Mouse (Mus musculus) erythroblast, adult 5-6 weeks (primary cell): ENCODE results near the gene Zbtb9. TPM values are rescaled to one million over a fixed set of nuclear protein-coding genes. Genes with fewer than 3 reads are reported as not detected.
"Not testable (repeated sequence)": the region's sequence is repeated elsewhere in the genome, so short reads cannot be mapped to it uniquely, and the experiment has no call there.

Experiments used
- ATAC-seq: replicated peaks from 2 replicates; pipeline ENCODE4 v1.8.0; 2016; ENCODE audit warnings: moderate number of reproducible peaks, mild to moderate bottlenecking, moderate TSS enrichment, inconsistent platforms; ENCODE audit not compliant: poor library complexity, low FRiP score, severe bottlenecking
- total RNA-seq, 2 experiments: library from RNA; stranded (forward) in 1 of 2; stranded (reverse) in 1 of 2; fragments of 150-400 nt in 1 of 2; fragments of 200-764, 138-1000 nt in 1 of 2; gene quantifications; 2 replicates each; pipeline versions ENCODE4 v1.2.3 to v1.2.4; 2015 to 2017; ENCODE audit warnings: low replicate concordance in 2 of 2

Zbtb9 gene
- total RNA-seq, 2 experiments from 2014 or later = 5.3 TPM; not detected in 1

DNA sequence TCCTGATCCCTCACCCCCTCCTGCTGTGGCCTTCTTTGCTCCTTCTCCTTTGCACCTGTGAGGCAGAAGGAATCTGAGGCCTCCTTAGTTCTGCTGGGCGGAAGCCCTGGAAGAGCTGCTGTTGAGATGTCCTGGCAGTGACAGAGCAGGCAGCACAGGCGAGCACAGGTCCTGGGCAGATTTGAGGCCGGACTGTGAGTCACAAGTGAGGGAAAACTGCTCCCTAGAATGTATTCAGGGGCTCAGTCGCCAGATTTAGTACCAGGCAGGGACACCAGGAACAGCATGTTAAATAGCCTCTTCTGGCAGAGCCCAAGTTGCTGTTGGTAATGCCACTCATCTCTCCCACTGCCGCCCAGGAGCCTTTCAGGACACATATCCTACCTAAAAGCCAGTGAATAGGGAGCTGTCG, 4.8 kb upstream of the Zbtb9 start:
- ATAC-seq = no peak

- no peak for ATAC-seq
Observed at GRCm38 (mm10) chr17:26969257-26969656, 3.7 kb upstream of the Zbtb9 start.

DNA sequence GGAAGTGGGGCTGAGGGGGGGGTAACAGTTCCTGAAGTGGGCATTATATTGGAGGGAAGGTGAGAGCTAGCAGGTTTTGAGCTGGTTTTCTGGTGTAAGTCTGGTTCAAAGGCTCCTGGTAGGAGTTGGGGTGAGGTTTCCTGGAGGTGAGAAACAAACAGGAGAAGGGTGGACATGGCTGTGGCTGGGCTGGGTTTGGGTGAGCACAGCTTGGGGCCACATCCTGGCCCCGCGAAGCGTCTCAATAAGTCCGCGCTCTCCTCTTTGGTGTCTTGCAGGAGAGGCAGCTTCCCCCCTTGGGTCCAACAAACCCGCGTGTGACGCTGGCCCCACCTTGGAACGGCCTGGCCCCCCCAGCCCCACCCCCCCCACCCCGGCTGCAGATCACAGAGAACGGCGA, 2.7 kb upstream of the Zbtb9 start:
- ATAC-seq = no peak

DNA sequence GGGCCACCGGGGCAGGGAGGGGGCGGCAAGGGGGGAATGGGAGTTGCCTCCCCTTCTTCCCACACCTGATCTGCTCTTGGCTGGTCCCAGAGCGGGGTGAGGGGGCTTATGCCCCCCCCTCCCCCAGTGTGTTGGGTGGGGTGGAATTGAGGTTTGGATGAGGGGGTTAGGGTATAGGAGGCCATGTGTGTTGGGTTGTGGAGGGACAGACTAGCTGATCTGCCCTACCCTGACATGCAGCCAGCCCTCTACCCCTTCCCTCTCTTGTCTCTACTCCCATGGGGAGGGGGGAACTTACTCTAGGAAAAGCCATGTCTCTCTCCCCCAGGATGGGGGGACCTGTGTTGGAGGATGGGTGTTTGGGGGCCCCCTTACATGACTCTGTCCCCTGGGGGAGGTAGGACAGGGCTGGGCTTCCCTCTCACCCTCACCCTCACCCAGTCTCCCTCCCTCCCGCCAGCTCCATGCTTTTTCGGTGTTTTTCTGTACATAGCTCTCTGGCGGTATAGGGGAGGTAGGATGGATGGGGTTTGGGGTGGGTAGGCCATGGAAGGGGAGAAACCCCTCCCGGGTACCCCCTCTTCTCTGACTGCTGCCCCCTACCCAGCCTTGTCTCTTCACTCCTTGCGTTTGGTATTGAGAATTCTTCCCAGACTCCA, 1.6 kb upstream of the Zbtb9 start:
- no peak for ATAC-seq

DNA sequence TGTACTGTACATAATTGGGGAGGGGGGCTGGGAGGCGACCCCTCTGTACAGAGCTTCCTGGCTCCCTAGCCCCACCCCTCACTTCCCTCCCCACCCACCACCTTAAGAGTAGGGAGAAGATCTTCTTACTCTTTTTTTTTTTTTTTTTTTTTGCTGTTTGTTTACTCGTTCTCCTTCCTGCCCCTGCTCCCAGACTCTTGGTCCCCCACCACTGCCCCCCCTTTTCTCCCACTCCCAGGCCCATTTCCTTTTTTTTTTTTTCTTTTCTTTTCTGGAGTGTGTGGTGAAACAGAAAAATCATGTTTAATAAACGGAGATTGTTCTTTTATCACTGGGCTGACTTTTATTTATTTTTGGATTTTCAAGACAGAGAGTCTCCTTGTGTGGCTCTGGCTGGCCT, 860 bp upstream of the Zbtb9 start:
- no peak for ATAC-seq

GRCm38 (mm10) chr17:26974547-26974946, 1.6 kb downstream of the Zbtb9 start:
- no peak for ATAC-seq

DNA sequence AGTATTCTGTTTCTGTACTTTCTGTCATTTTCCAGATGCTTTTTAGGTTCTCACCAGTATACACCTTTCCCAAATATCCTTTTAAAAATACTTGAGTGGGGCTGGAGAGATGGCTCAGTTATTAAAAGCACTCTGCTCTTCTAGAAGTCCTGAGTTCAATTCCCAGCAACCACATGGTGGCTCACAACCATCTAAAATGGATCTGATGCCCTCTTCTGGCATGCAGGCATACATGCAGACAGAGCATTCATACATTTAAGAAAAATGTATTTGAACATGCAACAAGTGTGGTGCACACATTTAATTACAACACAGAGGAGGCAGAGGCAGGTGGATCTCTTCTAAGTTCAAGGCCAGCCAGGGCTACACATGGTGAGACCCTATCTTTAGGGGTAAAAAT, 2.4 kb downstream of the Zbtb9 start:
- no peak for ATAC-seq

DNA sequence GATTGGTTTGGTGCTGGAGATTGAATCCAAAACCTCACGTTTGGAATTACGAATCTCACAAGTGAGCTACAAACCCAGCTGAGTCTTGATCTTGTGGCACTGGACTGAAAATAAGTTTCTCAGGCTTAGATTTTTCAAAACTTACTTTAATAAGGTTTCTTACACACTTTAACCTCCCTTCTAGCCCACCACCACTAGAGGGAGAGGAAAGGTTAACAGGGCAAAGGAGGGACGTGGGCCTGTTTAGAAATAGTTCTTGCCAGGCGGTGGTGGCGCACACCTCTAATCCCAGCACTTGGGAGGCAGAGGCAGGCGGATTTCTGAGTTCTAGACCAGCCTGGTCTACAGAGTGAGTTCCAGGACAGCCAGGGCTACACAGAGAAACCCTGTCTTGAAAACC, 4.4 kb downstream of the Zbtb9 start:
- ATAC-seq = not testable (repeated sequence)

DNA sequence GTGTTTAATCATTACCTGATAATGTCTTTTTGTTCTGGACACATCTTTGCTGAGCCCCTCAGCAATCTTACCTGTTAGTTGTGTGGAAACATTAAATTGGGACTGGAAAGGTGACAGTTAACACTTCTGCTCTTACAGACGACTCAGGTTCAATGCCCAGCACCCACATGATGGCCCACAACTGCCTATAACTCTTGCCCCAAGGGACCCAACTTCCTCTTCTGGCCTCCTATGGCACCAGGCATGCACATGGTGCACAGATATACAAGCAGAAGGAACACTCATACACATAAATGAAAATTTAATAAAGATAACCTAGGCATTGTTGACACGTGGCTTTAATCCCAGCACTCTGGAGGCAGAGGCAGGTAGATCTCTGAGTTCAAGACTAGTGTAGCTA, 6.5 kb downstream of the Zbtb9 start:
- ATAC-seq = no peak

GRCm38 (mm10) chr17:26981050-26981449, 8.1 kb downstream of the Zbtb9 start:
- ATAC-seq = no peak

DNA sequence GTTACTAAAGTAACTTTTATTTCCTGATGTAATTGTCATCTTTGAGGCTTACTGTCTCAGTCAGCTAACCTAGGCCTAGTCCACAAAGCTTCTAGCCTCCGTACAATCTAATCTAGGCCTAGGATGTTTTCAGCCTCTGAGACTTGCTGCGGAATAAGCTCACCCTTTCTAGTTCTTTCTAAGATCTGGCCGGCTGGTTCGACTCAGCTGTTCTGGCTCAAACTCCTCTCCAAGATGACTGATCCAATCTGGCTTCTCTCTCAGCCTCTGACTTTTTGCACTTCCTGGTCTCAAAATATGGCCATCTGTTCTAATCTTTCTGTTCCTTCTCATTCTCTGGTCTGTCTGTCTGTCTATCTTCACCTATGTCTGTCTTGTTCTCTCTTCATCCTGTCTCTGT, 10.4 kb downstream of the Zbtb9 start:
- ATAC-seq = no peak

DNA sequence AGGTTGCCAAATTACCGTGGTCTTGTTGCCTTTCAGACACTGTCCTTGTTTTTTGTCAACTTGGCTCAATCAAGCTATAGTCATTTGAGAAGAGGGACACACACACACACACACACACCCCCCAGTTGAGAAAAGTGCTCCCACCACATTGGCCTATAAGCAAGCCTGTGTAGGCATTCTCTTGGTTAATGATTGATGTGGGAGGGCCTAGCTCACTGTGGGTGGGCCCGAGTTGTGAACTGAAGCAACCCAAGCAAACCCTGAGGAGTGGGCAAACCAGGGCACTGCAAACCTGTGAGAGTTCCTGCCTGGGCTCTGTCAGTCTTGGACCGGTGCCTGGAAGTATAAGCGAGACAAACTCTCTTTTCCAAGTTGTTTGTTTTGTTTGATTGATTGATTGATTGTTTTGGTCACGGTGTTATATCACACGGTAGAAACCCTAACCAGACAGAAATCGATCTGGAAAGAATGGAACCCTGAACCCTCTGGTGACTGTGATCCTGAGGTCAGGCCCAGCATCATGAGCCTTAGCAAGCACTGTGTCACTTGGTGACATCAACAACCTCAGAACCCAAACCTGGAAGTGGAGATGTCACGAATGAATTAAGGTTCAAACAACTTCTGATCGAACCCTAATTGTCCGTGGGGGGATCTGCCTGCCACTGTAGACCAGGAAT, 12.7 kb downstream of the Zbtb9 start:
- ATAC-seq = no peak

GRCm38 (mm10) chr17:26990521-26990920, 17.6 kb downstream of the Zbtb9 start:
- ATAC-seq = no peak

DNA sequence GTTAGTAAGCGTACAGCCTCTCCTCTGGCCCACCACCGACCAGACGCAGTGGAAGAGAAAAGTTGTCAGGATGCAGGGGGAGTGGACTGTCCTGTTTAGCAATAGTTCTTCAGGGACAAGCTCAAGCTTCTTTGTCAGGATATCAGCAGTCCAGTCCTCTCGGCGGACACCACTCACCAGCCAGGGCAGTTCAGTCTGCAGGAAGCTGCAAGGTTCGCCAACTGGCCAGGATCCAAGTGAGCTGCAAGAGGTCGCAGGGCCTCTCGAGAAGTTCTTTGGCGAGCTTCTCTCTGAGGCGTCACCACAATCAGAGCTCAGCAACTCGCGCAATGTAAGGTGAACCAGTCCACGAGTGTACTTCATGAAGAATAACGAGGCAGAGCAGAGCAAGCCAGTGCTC, 21.4 kb downstream of the Zbtb9 start:
- no peak for ATAC-seq

GRCm38 (mm10) chr17:26995006-26995405, 22.0 kb downstream of the Zbtb9 start:
- no peak for ATAC-seq

DNA sequence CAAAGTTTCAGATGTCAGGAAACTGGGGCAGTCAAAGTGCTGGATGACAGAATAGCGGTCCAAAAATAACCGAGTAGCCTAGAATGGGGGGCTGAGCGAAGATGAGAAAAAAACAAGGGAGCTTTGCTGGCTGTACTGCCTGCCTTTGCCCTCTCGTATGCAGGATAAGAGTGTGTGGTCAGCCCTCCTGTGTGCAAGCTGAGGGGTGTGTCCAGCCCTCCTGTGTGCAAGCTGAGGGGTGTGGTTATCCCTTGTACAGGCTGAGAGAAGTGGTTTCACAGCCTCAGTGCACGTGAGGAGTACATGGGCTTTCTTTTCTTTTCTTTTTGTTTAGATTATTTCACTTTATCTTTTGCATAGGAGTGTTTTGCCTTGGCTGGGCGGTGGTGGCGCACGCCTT, 22.6 kb downstream of the Zbtb9 start:
- no peak for ATAC-seq

DNA sequence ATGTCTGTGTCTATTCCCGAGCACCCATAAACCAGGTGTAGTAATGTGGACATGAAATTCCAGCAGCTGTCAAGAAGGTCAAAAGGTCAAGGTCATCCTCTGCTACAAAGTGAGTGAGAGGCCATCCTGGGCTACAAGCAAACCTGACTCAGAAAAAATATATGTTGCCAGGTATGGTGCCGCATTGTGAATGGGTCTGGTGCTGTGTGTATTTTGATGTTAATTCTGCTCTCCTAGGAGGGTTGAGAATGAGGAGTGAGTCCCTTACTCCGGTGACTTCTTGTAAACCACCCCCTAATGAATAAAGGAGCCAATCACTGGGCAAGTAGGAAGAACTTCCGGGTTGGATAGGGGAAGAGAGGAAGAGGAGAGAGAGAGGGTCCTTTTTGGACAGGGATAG, 24.7 kb downstream of the Zbtb9 start:
- no peak for ATAC-seq

GRCm38 (mm10) chr17:26998283-26998682, 25.3 kb downstream of the Zbtb9 start:
- no peak for ATAC-seq

DNA sequence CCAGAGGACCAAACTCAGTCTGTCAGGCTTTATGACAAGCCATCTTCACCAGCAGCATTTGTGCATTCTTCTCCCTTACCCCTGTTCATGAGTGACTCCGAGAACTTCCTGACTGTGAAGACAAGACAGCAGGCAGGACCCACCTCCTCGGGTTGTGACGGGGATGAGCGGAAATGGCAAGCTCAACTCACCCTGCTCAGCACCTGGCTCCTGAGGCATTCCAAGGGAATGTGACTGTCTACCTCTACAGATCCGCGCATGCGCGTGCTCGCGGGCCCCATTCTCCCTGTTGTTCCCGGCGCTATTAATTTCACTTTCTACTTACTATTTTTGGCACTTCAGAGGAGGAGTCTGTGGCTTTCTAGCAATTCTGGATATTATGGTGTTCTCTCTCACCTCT, 27.0 kb downstream of the Zbtb9 start:
- no peak for ATAC-seq

DNA sequence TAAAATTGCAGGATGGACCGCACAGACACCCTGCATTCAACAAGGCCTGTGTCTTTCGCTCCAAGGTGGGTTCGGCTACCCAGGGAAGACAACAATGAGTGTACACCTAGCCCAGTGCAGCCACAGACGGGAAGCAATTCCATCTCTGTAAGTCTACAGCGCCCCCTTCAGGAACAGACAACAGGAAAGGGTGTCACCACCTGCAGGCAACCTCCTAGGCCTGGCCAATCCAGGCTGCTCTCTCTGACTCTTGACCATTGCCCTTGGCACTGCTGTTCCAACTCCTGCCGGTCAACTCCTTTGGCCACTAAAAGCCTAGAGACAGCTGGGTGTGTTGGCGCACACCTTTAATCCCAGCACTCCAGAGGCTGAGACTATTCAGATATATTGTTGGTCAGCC, 28.2 kb downstream of the Zbtb9 start:
- 0 out of 2 replicates have a peak, but pooled peaks have one; percentile 48 for ATAC-seq

DNA sequence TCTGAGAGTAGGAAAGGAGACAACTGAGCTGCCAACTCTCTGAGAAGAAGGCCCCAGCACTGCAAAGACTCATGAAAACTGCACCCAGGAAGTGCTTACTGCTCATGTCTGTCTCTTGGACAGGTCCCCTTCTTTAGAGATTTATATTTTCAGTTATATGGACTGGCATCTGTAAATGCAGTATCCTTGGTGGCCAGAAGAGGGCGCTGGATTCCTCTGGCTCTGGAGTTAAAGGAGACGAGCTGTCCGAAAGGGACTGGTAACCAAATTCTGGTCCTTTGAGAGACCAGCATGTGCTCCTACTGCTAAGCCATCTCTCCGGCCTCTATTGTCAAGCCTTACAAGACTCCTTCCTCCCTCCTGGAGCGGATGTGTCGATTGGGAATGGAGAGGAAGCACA, 28.9 kb downstream of the Zbtb9 start:
- ATAC-seq = peak; percentile 47

DNA sequence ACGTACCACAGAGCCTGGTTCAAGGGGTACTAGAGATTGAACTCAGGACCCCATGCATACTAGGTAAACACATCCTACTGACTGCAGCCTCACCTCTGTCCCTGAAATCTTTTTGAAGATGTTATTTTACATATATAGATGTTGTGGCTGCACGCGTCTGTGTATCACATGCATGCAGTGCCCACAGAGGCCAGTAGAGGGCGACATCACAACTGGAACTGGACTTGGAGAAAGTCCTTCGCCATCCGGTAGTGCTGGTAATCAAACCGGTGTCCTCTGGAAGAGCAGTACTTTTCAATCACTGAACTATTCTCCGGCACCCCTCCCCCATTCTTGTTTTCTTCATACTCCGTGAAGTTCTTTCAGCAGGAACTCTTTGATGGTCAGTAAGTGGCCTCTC, 31.5 kb downstream of the Zbtb9 start:
- ATAC-seq = peak; percentile 54
